Mouse (Mus musculus) megakaryocyte, embryonic 14.5 days (primary cell): ENCODE results near the gene Shisal2a.

Source experiments
- FLI1 ChIP-seq: IDR thresholded peaks from 2 replicates; pipeline ENCODE4 v1.6.1; 2012; ENCODE audit warnings: low read length, inconsistent platforms, mixed read lengths
- GATA1 ChIP-seq: IDR thresholded peaks from 3 replicates; pipeline ENCODE4 v1.6.1; 2012; ENCODE audit warnings: mixed read lengths, low read length, inconsistent platforms, borderline replicate concordance

DNA sequence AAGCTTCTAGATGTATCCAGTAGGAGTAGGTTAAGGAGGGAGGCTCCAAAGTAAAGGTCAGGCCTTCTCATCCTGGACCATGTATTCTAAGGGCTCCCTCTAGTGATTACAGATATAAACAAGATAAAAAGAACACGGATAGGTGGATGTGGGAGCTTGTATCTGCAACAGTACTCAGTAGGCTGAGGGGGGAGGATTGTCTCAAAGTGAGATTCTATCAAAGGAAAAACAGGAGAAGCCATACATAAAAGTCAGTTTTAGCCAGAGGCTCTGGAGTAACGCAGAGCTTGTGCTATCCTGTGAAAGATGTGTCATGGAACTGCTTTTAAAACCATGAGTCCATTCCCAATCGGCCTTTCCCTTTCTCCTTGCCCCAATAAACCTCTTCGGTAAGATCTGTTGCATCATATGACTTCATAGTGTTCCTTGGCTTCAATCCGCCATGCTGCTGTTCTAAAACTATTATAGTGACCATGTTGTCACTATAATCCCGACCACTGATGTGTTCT, 56.0 kb downstream of the Shisal2a start:
- TF ChIP-seq GATA1 (no peak), FLI1 (no peak)
